Mouse (Mus musculus): ENCODE measurements around the gene Akr7a5.

- TF ChIP-seq CTCF (IDR thresholded peaks at IDR 0.05) (no peak), EP300 (IDR thresholded peaks at IDR 0.05) (no peak)
Measured at GRCm38 (mm10) chr4:139318449-139318848, 7.9 kb downstream of the Akr7a5 start.
